Comparison of ENCODE assay signal across 25 mouse cellular contexts in the genomic region with DNA sequence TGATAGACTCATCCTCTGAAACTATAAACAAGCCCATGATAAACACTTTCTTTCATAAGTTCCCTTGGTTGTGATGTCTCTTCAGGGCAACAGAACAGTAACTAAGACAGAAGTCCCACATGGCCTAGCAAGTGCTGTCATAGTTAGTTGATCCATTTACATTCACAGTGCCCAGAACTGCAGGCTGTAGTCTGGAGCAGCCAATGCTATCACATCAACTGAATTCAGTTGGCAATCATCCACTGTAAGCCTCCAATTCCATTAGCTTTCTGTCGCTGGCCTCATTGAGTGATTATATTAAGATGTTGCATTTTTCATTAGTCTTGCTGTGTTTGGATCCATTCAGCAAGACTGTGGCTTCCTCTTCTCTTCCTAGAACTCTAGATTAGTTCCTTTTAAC.
DNase-seq lines count a peak whose midpoint lies in the region; ATAC-seq and TF ChIP-seq lines count a peak whose summit lies in the region.
"Had no signal": no experiment of that assay in that cellular context is flagged by ENCODE, and none has a peak within 500 bp of the region (broad histone marks: within the 10 kb centered on the region; RNA-seq: fewer than 3 reads in every experiment).

No protein-coding gene starts in this region.

- no peak overlapping the region for H3K4me2 ChIP-seq in forebrain, embryonic 14.5 days (ENCODE audit: low read length)
- no peak overlapping the region for H3K4me2 ChIP-seq in hindbrain, postnatal 0 days (ENCODE audit: low read depth, low read length)
- H3K4me2 ChIP-seq in midbrain, postnatal 0 days (ENCODE audit: low read depth, low read length, poor library complexity, severe bottlenecking), result no peak overlapping the region
- no peak overlapping the region for H3K4me2 ChIP-seq in forebrain, postnatal 0 days (ENCODE audit: low read depth)
- no peak overlapping the region for H3K4me2 ChIP-seq in kidney, embryonic 16.5 days (replicated peaks; ENCODE audit: low read depth, low read length)
- H3K4me2 ChIP-seq: embryonic facial prominence, embryonic 13.5 days; heart, embryonic 11.5 days; hindbrain, embryonic 14.5 days; intestine, embryonic 15.5 days had no signal

- TF ChIP-seq CTCF in hindbrain, postnatal 0 days (IDR thresholded peaks at IDR 0.05; ENCODE audit: low read depth), result no peak
- no peak for TF ChIP-seq CTCF in midbrain, postnatal 0 days (IDR thresholded peaks at IDR 0.05)
- no peak for TF ChIP-seq CTCF in forebrain, postnatal 0 days (IDR thresholded peaks at IDR 0.05; ENCODE audit: low read depth)

- H3K27me3 ChIP-seq in forebrain, embryonic 14.5 days (replicated peaks; ENCODE audit: control insufficient read depth, insufficient read depth, low read length), result no peaks in the 10 kb centered on the region
- H3K27me3 ChIP-seq in forebrain, embryonic 10.5 days (ENCODE audit: poor library complexity, severe bottlenecking), result no peaks in the 10 kb centered on the region
- no peaks in the 10 kb centered on the region for H3K27me3 ChIP-seq in hindbrain, postnatal 0 days (ENCODE audit: insufficient read depth, low read length)
- H3K27me3 ChIP-seq in hindbrain, embryonic 10.5 days (ENCODE audit: insufficient read depth, poor library complexity, severe bottlenecking), result no peaks in the 10 kb centered on the region
- no peaks in the 10 kb centered on the region for H3K27me3 ChIP-seq in midbrain, postnatal 0 days (ENCODE audit: insufficient read depth, low read length)
- H3K27me3 ChIP-seq in midbrain, embryonic 10.5 days (ENCODE audit: low read depth, poor library complexity, severe bottlenecking), result no peaks in the 10 kb centered on the region
- no peaks in the 10 kb centered on the region for H3K27me3 ChIP-seq in forebrain, postnatal 0 days (ENCODE audit: insufficient read depth, low read length)
- H3K27me3 ChIP-seq in kidney, embryonic 16.5 days (ENCODE audit: insufficient read depth, low read length), result no peaks in the 10 kb centered on the region
- H3K27me3 ChIP-seq: embryonic facial prominence, embryonic 13.5 days; intestine, embryonic 15.5 days had no signal

- H3K4me3 ChIP-seq in forebrain, embryonic 14.5 days (ENCODE audit: low read depth, low read length), result no peak overlapping the region
- H3K4me3 ChIP-seq in forebrain, embryonic 10.5 days, result no peak overlapping the region
- H3K4me3 ChIP-seq in hindbrain, postnatal 0 days (ENCODE audit: low read length), result no peak overlapping the region
- no peak overlapping the region for H3K4me3 ChIP-seq in hindbrain, embryonic 10.5 days
- H3K4me3 ChIP-seq in midbrain, postnatal 0 days (ENCODE audit: low read depth, low read length), result no peak overlapping the region
- H3K4me3 ChIP-seq in midbrain, embryonic 10.5 days, result no peak overlapping the region
- H3K4me3 ChIP-seq in forebrain, postnatal 0 days (ENCODE audit: low read depth, low read length), result no peak overlapping the region
- no peak overlapping the region for H3K4me3 ChIP-seq in kidney, embryonic 16.5 days (ENCODE audit: low read length)
- H3K4me3 ChIP-seq: embryonic facial prominence, embryonic 10.5 days; embryonic facial prominence, embryonic 13.5 days; erythroblast, embryonic 14.5 days; gastrocnemius, adult 2 months; intestine, embryonic 15.5 days had no signal

- no peaks in the 10 kb centered on the region for H3K36me3 ChIP-seq in forebrain, embryonic 14.5 days (ENCODE audit: control insufficient read depth, insufficient read depth, low read length)
- H3K36me3 ChIP-seq in forebrain, embryonic 10.5 days (replicated peaks), result no peaks in the 10 kb centered on the region
- H3K36me3 ChIP-seq in hindbrain, postnatal 0 days (ENCODE audit: insufficient read depth, low read length), result no peaks in the 10 kb centered on the region
- H3K36me3 ChIP-seq in hindbrain, embryonic 10.5 days, result no peaks in the 10 kb centered on the region
- H3K36me3 ChIP-seq in midbrain, postnatal 0 days (ENCODE audit: insufficient read depth, low read length), result no peaks in the 10 kb centered on the region
- H3K36me3 ChIP-seq in midbrain, embryonic 10.5 days, result no peaks in the 10 kb centered on the region
- no peaks in the 10 kb centered on the region for H3K36me3 ChIP-seq in forebrain, postnatal 0 days (ENCODE audit: insufficient read depth)
- H3K36me3 ChIP-seq in kidney, embryonic 16.5 days (ENCODE audit: insufficient read depth, low read length), result no peaks in the 10 kb centered on the region
- H3K36me3 ChIP-seq: embryonic facial prominence, embryonic 10.5 days; embryonic facial prominence, embryonic 13.5 days; intestine, embryonic 15.5 days had no signal

- no peaks in the 10 kb centered on the region for H3K4me1 ChIP-seq in forebrain, embryonic 14.5 days (ENCODE audit: control insufficient read depth, insufficient read depth, low read length)
- H3K4me1 ChIP-seq in forebrain, embryonic 10.5 days, result peaks cover 11% of the 10 kb centered on the region
- no peaks in the 10 kb centered on the region for H3K4me1 ChIP-seq in hindbrain, postnatal 0 days (ENCODE audit: insufficient read depth, low read length)
- 0 out of 2 replicates have a peak, but pooled peaks cover 5% of the 10 kb centered on the region for H3K4me1 ChIP-seq in hindbrain, embryonic 10.5 days (replicated peaks)
- no peaks in the 10 kb centered on the region for H3K4me1 ChIP-seq in midbrain, postnatal 0 days (ENCODE audit: insufficient read depth, low read length)
- peaks cover 11% of the 10 kb centered on the region for H3K4me1 ChIP-seq in midbrain, embryonic 10.5 days
- H3K4me1 ChIP-seq in forebrain, postnatal 0 days (ENCODE audit: insufficient read depth), result no peaks in the 10 kb centered on the region
- H3K4me1 ChIP-seq in kidney, embryonic 16.5 days (ENCODE audit: insufficient read depth, low read length), result no peaks in the 10 kb centered on the region
- H3K4me1 ChIP-seq: embryonic facial prominence, embryonic 10.5 days; intestine, embryonic 15.5 days had no signal

- H3K9me3 ChIP-seq in forebrain, embryonic 14.5 days (replicated peaks; ENCODE audit: control insufficient read depth, low read length), result no peaks in the 10 kb centered on the region
- no peaks in the 10 kb centered on the region for H3K9me3 ChIP-seq in forebrain, embryonic 10.5 days
- H3K9me3 ChIP-seq in hindbrain, postnatal 0 days (ENCODE audit: low read length), result no peaks in the 10 kb centered on the region
- no peaks in the 10 kb centered on the region for H3K9me3 ChIP-seq in hindbrain, embryonic 10.5 days
- no peaks in the 10 kb centered on the region for H3K9me3 ChIP-seq in midbrain, postnatal 0 days (ENCODE audit: low read length)
- H3K9me3 ChIP-seq in midbrain, embryonic 10.5 days (replicated peaks), result no peaks in the 10 kb centered on the region
- H3K9me3 ChIP-seq in forebrain, postnatal 0 days (ENCODE audit: low read length), result no peaks in the 10 kb centered on the region
- H3K9me3 ChIP-seq in kidney, embryonic 16.5 days (ENCODE audit: low read length), result no peaks in the 10 kb centered on the region
- H3K9me3 ChIP-seq: embryonic facial prominence, embryonic 10.5 days; embryonic facial prominence, embryonic 13.5 days; intestine, embryonic 15.5 days had no signal

- H3K9ac ChIP-seq in forebrain, embryonic 14.5 days (ENCODE audit: low read length), result no peak overlapping the region
- H3K9ac ChIP-seq in hindbrain, postnatal 0 days (replicated peaks; ENCODE audit: low read length), result no peak overlapping the region
- no peak overlapping the region for H3K9ac ChIP-seq in midbrain, postnatal 0 days (replicated peaks; ENCODE audit: low read length, poor library complexity, severe bottlenecking)
- H3K9ac ChIP-seq in forebrain, postnatal 0 days, result no peak overlapping the region
- H3K9ac ChIP-seq in kidney, embryonic 16.5 days (replicated peaks; ENCODE audit: low read length), result no peak overlapping the region
- H3K9ac ChIP-seq: embryonic facial prominence, embryonic 13.5 days; hindbrain, embryonic 14.5 days; intestine, embryonic 15.5 days had no signal

- no peak for ATAC-seq in forebrain, embryonic 14.5 days
- ATAC-seq in hindbrain, postnatal 0 days, result peak; percentile 78
- ATAC-seq in midbrain, postnatal 0 days (ENCODE audit: low FRiP score), result no peak
- ATAC-seq in forebrain, postnatal 0 days, result peak; percentile 27; the same call in 1 of the 2 replicates
- ATAC-seq in kidney, embryonic 16.5 days (ENCODE audit: low FRiP score, low TSS enrichment), result no peak
- ATAC-seq: CD4-positive, CD25-positive, alpha-beta regulatory T cell, adult 4 months; intestine, embryonic 15.5 days had no signal

- 68% methylated on average over 1 of the region's 1 CpGs for WGBS in forebrain, embryonic 14.5 days
- 98% methylated on average over 1 of the region's 1 CpGs for WGBS in forebrain, embryonic 10.5 days
- 52% methylated on average over 1 of the region's 1 CpGs for WGBS in hindbrain, postnatal 0 days
- 85% methylated on average over 1 of the region's 1 CpGs for WGBS in hindbrain, embryonic 10.5 days
- 56% methylated on average over 1 of the region's 1 CpGs for WGBS in midbrain, postnatal 0 days
- 90% methylated on average over 1 of the region's 1 CpGs for WGBS in midbrain, embryonic 10.5 days
- WGBS in forebrain, postnatal 0 days, result 29% methylated on average over 1 of the region's 1 CpGs
- 91% methylated on average over 1 of the region's 1 CpGs for WGBS in kidney, embryonic 16.5 days

- peak; percentile 36 for DNase-seq in forebrain, embryonic 14.5 days (ENCODE audit: low spot score)
- DNase-seq in forebrain, embryonic 10.5 days (ENCODE audit: extremely low spot score, low spot score), result no peak
- DNase-seq in hindbrain, postnatal 0 days (ENCODE audit: low spot score), result peak; percentile 33
- DNase-seq in hindbrain, embryonic 10.5 days (ENCODE audit: low spot score), result no peak
- DNase-seq in midbrain, postnatal 0 days (ENCODE audit: low spot score), result peak; percentile 56
- DNase-seq in midbrain, embryonic 10.5 days (ENCODE audit: low spot score), result no peak
- peak; percentile 18 for DNase-seq in forebrain, postnatal 0 days
- DNase-seq: adrenal gland, adult 8-10 months; adrenal gland, postnatal 25 days; cerebellum, adult 18-20 months; cerebellum, adult 9-10 months; cerebellum, postnatal 36 days; embryo, embryonic 11 days; gastrocnemius, adult 2 months; gastrocnemius, postnatal 14 days; heart, adult 11 months; kidney, adult 11 months had no signal

- H3K27ac ChIP-seq in forebrain, embryonic 14.5 days (ENCODE audit: low read depth, low read length), result no peak overlapping the region
- H3K27ac ChIP-seq in forebrain, embryonic 10.5 days, result no peak overlapping the region
- no peak overlapping the region for H3K27ac ChIP-seq in hindbrain, postnatal 0 days
- H3K27ac ChIP-seq in hindbrain, embryonic 10.5 days, result no peak overlapping the region
- no peak overlapping the region for H3K27ac ChIP-seq in midbrain, postnatal 0 days (ENCODE audit: low read depth, low read length)
- H3K27ac ChIP-seq in midbrain, embryonic 10.5 days (replicated peaks), result no peak overlapping the region
- no peak overlapping the region for H3K27ac ChIP-seq in forebrain, postnatal 0 days (ENCODE audit: low read depth, low read length)
- H3K27ac ChIP-seq in kidney, embryonic 16.5 days (ENCODE audit: low read length), result no peak overlapping the region
- H3K27ac ChIP-seq: embryonic facial prominence, embryonic 10.5 days; embryonic facial prominence, embryonic 13.5 days; gastrocnemius, adult 2 months; hindbrain, embryonic 14.5 days; intestine, embryonic 15.5 days had no signal

Comparison
In these comparisons a context has a peak if more than half of its experiments do, and no peak if none do; other contexts are left out.
1. ATAC-seq: peak in hindbrain, postnatal 0 days (single experiment) and forebrain, postnatal 0 days (single experiment); none in forebrain, embryonic 14.5 days (single experiment), midbrain, postnatal 0 days (single experiment) and kidney, embryonic 16.5 days (single experiment).
2. DNase-seq: peak in forebrain, embryonic 14.5 days (single experiment), hindbrain, postnatal 0 days (single experiment), midbrain, postnatal 0 days (single experiment) and forebrain, postnatal 0 days (single experiment); none in forebrain, embryonic 10.5 days (single experiment), hindbrain, embryonic 10.5 days (single experiment) and midbrain, embryonic 10.5 days (single experiment).